Mouse (Mus musculus): ENCODE data around the gene Igf2bp2.

GRCm38 (mm10) chr16:22080125-22080710 lies 82.9 kb downstream of the Igf2bp2 start:
- TF ChIP-seq POLR2A (IDR thresholded peaks at IDR 0.05; ENCODE audit: insufficient read depth, low read length) (no peak), CTCF (IDR thresholded peaks at IDR 0.05; ENCODE audit: low read depth, low read length) (no peak)

Data from ES-Bruce4 (cell line).